Mouse (Mus musculus): ENCODE data around the gene Vmn2r59. TPM values are rescaled to one million over a fixed set of nuclear protein-coding genes. Genes with fewer than 3 reads are reported as not detected.
"Not testable (repeated sequence)": the region's sequence is repeated elsewhere in the genome, so short reads cannot be mapped to it uniquely, and the experiment has no call there.

Vmn2r59 gene
- not detected for total RNA-seq (2021)
- long read RNA-seq, experiment 1: 0 reads
- long read RNA-seq, experiment 2: 0 reads

- intact Hi-C loops (cut with DNase I): no loop called here
- no peak for DNase-seq
These were observed at the start of gene Vmn2r59 for GRCm38 (mm10) chr7:42058923-42059322. Vmn2r59 (minus strand) TSS chr7:42059023.

GRCm38 (mm10) chr7:42107470-42107869 is 48.6 kb upstream of the Vmn2r59 start, which contains the start of gene Vmn2r60:
Vmn2r60 (plus strand) TSS chr7:42107770.
- intact Hi-C loops (cut with DNase I): no loop called here
- DNase-seq: no peak

GRCm38 (mm10) chr7:42107061-42107460 is 48.2 kb upstream of the Vmn2r59 start:
- intact Hi-C loops (cut with DNase I); DNase-seq: not testable (repeated sequence)

Other genes with a start within 250 kb of the Vmn2r59 start
- gene Vmn2r58, start 186.3 kb downstream of the Vmn2r59 start, total RNA-seq (2021): not detected
- not detected for gene Vmn2r60, start 48.7 kb upstream of the Vmn2r59 start, total RNA-seq (2021)
- not detected for gene Vmn2r61, start 201.0 kb upstream of the Vmn2r59 start, total RNA-seq (2021)